Mouse (Mus musculus) right cerebral cortex, postnatal 10 days (tissue): ENCODE measurements at regions not wholly inside any gene's neighbourhood (a gene's known extent, or its start where the extent isn't known, plus 50 kb on each side); places are given as distances from the start of the nearest gene placed in this dataset.
A peak's percentile ranks its signal among the peaks of the same experiment; 100 is the strongest.
"Not testable (repeated sequence)": the region's sequence is repeated elsewhere in the genome, so short reads cannot be mapped to it uniquely, and the experiment has no call there.

ENCODE experiments used
- DNase-seq, 2 experiments: peaks; one replicate each; pipeline ENCODE4 v3.0.0; 2021; ENCODE audit warnings: low spot score in 2 of 2

DNA sequence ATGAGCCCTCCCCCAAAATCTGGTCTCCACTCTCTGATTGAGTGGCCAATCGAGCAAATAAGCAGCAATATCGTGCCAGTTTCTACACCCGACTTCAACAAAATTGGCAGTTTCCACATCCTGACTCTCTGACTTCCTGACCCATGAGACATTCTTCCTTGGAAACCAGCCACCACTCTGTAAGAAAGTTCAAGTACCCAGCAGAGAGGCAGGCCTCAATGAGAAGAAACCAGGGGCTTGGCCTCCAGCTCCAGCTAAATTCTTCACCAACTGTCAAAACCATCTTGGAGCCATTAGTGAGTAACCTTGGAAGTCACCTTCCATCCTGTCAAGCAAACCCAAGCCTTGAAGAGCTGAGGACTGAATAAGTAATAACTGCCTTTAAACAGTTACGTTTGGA is 162.7 kb upstream of the Intu start:
- DNase-seq: no peak

- DNase-seq: no peak
Observed at GRCm38 (mm10) chr3:40371411-40371810, 159.7 kb upstream of the Intu start.

DNA sequence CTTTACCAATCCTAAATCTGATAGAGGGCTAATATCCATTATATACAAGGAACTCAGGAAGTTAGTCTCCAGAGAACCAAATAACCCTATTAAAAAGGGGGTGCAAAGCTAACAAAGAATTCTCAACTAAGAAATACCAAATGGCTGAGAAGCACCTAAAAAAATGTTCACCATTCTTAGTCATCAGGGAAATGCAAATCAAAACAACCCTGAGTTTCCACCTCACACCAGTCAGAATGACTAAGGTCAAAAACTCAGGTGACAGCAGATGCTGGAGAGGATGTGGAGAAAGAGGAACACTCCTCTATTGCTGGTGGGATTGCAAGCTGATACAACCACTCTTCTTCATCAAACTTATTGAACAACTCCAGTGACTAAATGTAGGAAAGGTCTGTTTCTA is 154.9 kb upstream of the Intu start:
- DNase-seq: not testable (repeated sequence)

- DNase-seq: no peak
Observed at GRCm38 (mm10) chr3:40377416-40377815, 153.7 kb upstream of the Intu start.

GRCm38 (mm10) chr3:40379063-40379462 is 152.0 kb upstream of the Intu start:
- DNase-seq: no peak

GRCm38 (mm10) chr3:40391631-40392030 is 139.5 kb upstream of the Intu start:
- peak; percentile 34 to 35 for DNase-seq

DNA sequence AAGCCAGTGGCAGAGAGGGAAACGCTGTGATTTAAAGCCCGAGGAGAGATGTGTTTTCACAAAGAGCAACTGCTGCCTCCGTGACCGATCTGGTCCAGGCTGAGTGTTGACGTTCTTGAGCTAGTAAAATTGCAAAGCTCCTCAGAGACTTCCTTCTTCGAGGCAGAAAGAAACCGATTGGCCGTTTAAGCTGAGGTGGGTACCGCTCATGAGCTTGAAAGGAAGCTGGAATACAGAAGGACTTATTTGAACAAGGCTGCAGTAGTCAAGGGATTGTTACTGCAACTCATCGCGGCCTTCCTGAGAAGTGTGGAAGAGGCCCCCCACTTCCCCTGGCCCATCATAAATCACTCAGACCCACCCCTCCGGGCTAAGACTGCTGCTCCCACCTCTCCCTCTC is 132.9 kb upstream of the Intu start:
- no peak for DNase-seq

- no peak for DNase-seq
Observed at GRCm38 (mm10) chr3:40403402-40403801, 127.7 kb upstream of the Intu start.

DNA sequence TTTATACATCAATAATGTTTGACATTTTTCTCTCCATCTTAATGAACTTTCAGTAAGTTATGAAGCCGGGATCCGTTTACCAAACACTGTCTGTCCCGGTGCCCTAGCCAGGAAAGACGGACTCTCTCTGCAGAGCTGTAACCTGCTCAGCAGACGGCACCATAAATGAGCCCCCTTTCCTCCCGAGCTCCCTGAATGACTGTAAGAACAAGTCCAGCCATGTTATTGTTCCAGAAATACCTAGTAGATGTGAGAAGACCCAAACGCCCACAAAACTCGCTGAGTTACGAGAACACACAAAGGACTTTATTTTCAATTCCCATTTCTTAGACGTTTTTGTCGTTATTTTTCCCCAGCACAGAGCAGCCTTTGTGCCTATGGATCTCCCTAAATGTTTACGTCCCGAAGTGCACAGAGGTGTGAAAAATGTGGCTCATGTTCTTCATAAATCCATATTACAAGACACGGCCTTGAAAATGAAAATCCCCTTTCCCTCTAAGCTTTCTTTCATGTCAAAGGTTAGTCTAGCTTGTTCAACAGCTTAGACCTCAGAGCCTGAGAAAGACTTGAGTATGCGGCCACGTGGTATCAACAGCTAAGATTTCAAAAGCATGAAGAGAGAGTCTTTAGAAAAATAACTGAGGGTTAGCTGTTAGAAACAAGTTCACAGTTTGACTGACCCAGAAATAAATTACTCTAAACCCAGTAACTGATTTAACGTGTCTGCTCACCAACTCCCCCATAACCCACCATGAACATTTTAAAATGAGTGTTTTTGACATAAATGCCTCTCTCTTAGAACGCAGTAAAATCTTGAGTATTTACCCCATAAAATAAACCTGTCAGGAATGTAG is 125.8 kb upstream of the Intu start:
- DNase-seq: no peak

- DNase-seq: no peak
Observed at GRCm38 (mm10) chr3:40405949-40406236, 125.2 kb upstream of the Intu start.

DNA sequence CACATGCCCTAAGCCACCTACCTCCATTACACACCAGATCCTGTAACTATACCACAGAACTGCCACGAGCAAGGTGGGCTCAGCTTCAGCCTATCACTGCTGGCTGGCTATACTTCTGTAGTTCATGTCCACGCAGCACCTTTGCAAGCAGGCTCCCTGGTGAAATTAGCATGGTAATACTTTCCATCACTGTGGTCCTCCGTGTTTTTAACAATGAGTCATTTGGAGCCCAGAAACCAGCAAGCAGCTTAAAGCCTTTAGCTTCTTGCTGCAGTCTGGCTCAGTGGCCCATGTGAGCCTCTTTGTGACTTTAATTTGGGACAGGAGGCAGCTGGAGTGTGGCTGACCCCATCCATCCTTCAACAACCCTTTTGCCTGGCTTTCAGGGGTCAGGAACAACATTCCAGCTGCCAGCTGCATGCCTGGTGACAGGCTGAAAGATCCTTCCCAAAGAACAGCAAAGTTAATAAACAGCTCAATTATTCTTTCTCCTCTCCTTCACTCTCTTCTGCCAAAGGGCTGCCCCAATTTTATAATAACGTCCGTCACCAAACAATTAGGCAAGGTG is 122.1 kb upstream of the Intu start:
- no peak for DNase-seq

- no peak for DNase-seq
Observed at GRCm38 (mm10) chr3:40410749-40411310, 120.3 kb upstream of the Intu start.

DNA sequence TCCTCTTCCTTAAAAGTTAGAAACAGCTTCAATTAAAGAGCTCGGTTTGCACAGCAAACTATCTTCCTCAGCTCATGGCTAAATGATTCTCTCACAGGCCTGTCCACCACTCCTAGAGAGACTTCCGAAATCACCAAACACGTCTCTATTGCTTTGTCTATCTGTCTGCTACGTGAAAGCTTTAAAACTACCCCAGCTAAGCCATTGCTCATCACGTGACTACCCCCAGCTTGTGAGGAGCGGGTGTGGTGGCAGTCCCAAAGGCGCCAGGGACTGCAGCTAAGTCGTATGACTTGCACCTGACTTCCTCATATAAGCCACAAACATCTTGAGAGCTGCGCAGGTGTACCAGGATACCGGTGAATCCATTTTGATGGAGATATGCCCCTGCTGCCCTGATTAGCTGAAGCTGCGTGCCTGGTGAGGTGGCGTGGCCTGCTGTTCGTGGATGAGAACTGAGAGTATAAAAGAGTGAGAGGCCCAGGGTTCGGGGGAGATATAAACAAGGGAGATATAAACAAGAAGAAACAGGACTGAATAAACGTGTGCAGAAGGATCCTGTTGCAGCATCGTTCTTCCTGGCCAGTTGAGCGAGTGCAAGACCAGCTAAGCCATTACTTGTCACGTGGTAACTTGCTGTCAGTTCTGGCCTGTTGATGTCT is 105.8 kb upstream of the Intu start:
- DNase-seq: not testable (repeated sequence)

DNA sequence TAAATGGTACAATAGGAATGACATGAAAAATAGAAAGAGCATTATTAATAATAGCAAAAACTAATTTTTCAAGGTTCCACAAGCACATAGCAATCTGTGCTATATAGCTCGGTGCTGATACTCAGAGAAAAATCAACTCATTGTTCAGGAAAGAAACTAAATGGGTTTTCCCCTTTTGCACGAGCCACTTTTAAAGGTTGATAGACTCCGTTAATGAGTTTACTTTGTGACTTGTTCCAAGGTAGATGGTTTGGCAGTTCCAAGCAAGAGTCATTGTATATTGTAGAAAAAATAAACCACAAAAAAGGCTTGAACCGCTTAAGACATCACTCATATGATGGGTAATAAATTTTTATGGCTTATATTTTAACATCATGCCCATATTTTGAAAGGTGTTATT is 105.0 kb upstream of the Intu start:
- no peak for DNase-seq

DNA sequence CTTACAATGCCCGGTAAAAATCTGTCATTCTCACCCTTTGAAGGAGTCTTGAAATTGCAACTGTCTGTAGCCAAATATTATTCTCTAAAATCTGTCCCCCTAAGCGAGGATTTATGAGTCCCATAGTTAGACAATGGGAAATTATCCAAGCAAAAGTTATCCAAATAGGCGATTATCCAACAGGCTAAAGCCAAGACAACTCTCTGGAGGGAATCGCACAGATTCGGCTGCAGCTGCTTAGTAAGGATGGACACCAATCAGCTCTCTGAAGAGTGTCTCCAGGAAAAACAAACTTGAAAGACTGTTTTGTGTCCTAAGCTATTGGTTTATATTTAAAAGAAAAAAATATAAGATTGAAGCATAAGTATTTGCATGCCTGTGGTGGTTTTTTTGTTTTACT is 103.1 kb upstream of the Intu start:
- no peak for DNase-seq

DNA sequence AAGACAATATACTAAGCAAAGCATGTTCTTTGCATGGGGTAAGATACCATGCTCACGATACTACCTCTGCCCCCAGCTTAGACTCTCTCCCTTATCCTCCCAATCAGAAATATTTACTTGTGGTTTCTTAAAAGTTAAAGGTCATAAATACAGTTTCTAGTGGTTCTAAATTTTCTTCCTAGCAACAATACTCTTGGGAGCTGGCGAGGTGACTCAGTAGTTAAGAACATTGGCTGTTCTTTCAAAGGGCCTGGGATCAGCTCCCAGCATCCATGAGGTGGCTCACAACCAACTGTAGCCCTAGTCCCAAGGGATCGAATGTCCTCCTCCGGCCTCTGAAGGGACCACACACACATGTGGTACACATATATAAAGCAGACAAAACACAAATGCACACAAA is 92.8 kb upstream of the Intu start:
- DNase-seq: no peak

DNA sequence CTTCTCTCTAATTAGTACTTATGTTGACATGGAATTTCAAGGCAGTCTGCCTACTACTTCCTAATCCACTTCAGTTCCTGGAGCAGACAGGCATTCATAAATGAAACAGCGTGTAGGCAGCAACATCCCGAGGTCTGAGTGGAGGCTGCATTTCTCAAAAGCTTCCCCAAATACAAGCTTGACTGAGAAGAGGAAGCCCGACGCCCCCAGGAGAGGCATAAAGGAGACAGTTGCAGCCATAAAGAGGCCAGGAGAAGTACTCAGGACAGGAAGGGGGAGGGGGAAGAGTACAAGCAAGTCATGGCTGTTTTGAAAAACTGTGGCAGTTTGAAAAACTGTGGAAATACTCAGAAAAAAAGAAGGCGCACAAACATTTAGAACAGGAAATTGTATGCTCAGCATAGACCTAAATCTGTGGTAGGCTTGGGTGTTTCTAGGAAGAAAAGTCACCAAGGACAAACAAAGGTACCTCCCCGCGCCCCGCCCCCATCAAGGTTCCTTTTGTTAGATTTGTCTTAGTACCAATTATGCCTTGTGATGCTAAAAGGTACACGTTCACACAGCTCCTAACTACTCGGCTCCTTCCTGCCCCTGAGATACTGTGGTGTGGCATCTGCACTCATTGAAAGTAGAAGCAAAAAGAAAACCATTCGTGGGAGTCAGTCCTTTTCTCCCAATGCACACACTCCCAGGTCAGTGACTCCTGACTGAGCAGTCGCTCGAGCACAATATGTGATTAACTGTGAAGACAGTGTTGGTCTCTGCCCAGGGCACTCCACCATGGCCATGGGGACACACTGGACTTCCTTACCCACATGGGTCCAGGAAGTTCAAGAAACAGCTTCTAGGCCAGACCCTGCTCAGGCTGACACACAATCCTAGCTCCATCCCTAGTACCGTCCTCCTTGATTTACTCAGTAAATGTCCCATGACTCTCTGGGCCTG is 89.7 kb upstream of the Intu start:
- no peak for DNase-seq

- DNase-seq: peak; percentile 75 to 87
Observed at GRCm38 (mm10) chr3:40443788-40444595, 87.1 kb upstream of the Intu start.

- no peak for DNase-seq
Observed at GRCm38 (mm10) chr3:40452958-40453357, 78.1 kb upstream of the Intu start.

DNA sequence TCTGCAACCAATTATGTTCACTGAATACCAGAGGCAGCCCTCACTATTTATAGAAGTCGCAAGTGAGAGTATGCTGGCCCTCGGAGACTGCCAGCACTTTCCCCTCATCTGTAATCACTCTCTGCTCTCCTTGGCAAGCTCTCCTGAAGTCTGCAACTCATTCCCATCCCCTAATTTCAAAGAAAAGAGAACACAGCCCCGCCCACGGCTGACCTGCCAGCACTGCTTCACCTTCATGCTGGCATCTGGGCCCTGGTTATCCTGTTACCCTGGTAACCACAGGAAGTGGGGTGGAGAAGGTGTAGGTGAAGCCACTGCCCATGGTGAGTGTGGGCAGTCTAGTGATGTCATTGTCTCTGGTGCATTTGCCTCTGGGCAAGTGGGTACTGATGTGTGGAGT is 77.5 kb upstream of the Intu start:
- no peak for DNase-seq

DNA sequence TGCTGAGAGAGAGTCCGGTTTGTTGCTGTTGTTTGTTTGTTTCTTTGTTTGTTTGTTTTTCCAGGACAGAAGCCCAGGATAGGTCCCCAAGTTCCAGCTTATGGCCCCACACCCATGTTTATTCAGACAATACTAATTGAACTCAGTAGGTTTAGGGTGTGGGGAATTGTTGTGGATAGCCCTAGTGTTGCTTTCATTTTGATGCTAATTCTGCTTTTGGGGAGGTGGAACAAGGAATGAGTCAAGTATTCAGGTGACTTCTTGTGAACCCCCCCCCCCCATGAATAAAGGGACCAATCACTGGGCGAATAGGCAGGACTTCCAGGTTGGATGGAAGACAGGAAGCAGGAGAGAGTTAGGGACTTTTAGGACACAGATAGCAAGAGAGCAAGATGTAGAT is 75.0 kb upstream of the Intu start:
- DNase-seq: no peak
